In genomic region chr2:74704999-74705466, GRCm38 (mm10) we compare ENCODE assay signal across 8 mouse cellular contexts. TPM values are rescaled to one million over a fixed set of nuclear protein-coding genes. Genes with fewer than 3 reads are reported as not detected.
DNase-seq lines count a peak whose midpoint lies in the region; ATAC-seq and TF ChIP-seq lines count a peak whose summit lies in the region.

No protein-coding gene starts in this region.

- peak overlapping the region; percentile 23; the same call in 1 of the 2 replicates for H3K4me3 ChIP-seq in liver, adult 2 months (ENCODE audit: insufficient read depth, low read depth, low read length)
- peak overlapping the region; percentile 36 for H3K4me3 ChIP-seq in embryonic facial prominence, embryonic 12.5 days
- H3K4me3 ChIP-seq in intestine, embryonic 15.5 days (replicated peaks): peak overlapping the region; percentile 63
- H3K4me3 ChIP-seq in midbrain, embryonic 14.5 days (replicated peaks; ENCODE audit: low read depth, low read length): peak overlapping the region; percentile 24

- H3K9ac ChIP-seq in liver, adult 2 months (ENCODE audit: low read depth, low read length): no peak overlapping the region
- peak overlapping the region; percentile 45; the same call in 1 of the 2 replicates for H3K9ac ChIP-seq in embryonic facial prominence, embryonic 12.5 days
- peak overlapping the region; percentile 58 for H3K9ac ChIP-seq in intestine, embryonic 15.5 days
- H3K9ac ChIP-seq in midbrain, embryonic 14.5 days (replicated peaks; ENCODE audit: low read length): no peak overlapping the region

- no peaks in the 10 kb centered on the region for H3K9me3 ChIP-seq in embryonic facial prominence, embryonic 12.5 days
- H3K9me3 ChIP-seq in intestine, embryonic 15.5 days: no peaks in the 10 kb centered on the region
- no peaks in the 10 kb centered on the region for H3K9me3 ChIP-seq in midbrain, embryonic 14.5 days (ENCODE audit: control insufficient read depth, low read length)

- no peak for DNase-seq in liver, adult 2 months (ENCODE audit: extremely low read depth, low read depth, low spot score)
- no peak for DNase-seq in liver
- no peak for DNase-seq in midbrain, embryonic 14.5 days
- no peak for DNase-seq in gastrocnemius, adult 18-20 months (ENCODE audit: low spot score)
- no peak for DNase-seq in right cerebral cortex, postnatal 25 days
- no peak for DNase-seq in urinary bladder, adult 2 months (ENCODE audit: low spot score)

- H3K4me2 ChIP-seq in embryonic facial prominence, embryonic 12.5 days (replicated peaks): peak overlapping the region; percentile 58
- H3K4me2 ChIP-seq in intestine, embryonic 15.5 days (replicated peaks): peak overlapping the region; percentile 88
- peak overlapping the region; percentile 51 for H3K4me2 ChIP-seq in midbrain, embryonic 14.5 days (ENCODE audit: low read length)

- no peak overlapping the region for H3K27ac ChIP-seq in liver, adult 2 months (replicated peaks; ENCODE audit: insufficient read depth, low read depth, low read length)
- no peak overlapping the region for H3K27ac ChIP-seq in embryonic facial prominence, embryonic 12.5 days
- peak overlapping the region; percentile 86 for H3K27ac ChIP-seq in intestine, embryonic 15.5 days
- H3K27ac ChIP-seq in midbrain, embryonic 14.5 days (replicated peaks; ENCODE audit: low read depth, low read length): no peak overlapping the region

- no peaks in the 10 kb centered on the region for H3K36me3 ChIP-seq in liver, adult 2 months (ENCODE audit: control insufficient read depth, insufficient read depth, low read length)
- H3K36me3 ChIP-seq in embryonic facial prominence, embryonic 12.5 days: no peaks in the 10 kb centered on the region
- H3K36me3 ChIP-seq in intestine, embryonic 15.5 days: no peaks in the 10 kb centered on the region
- no peaks in the 10 kb centered on the region for H3K36me3 ChIP-seq in midbrain, embryonic 14.5 days (ENCODE audit: control insufficient read depth, insufficient read depth, low read length)

- no peak for ATAC-seq in embryonic facial prominence, embryonic 12.5 days (ENCODE audit: insufficient number of reproducible peaks, insufficient read depth, low FRiP score, low TSS enrichment)
- peak; percentile 39; the same call in 1 of the 2 replicates for ATAC-seq in intestine, embryonic 15.5 days
- ATAC-seq in midbrain, embryonic 14.5 days (ENCODE audit: low FRiP score, low TSS enrichment): no peak

- no peak for TF ChIP-seq POLR2A in liver, adult 2 months (IDR thresholded peaks at IDR 0.05; ENCODE audit: extremely low read depth, insufficient read depth, low read length)

- WGBS in liver, adult 2 months: 3% methylated on average over 66 of the region's 66 CpGs
- WGBS in embryonic facial prominence, embryonic 12.5 days: under 1% methylated on average over 43 of the region's 66 CpGs
- WGBS in intestine, embryonic 15.5 days: under 1% methylated on average over 49 of the region's 66 CpGs
- WGBS in midbrain, embryonic 14.5 days: under 1% methylated on average over 62 of the region's 66 CpGs

- H3K27me3 ChIP-seq in liver, adult 2 months (ENCODE audit: control insufficient read depth, insufficient read depth, low read length): peaks cover 45% of the 10 kb centered on the region
- peaks cover 91% of the 10 kb centered on the region for H3K27me3 ChIP-seq in embryonic facial prominence, embryonic 12.5 days
- peaks cover 78% of the 10 kb centered on the region for H3K27me3 ChIP-seq in intestine, embryonic 15.5 days (replicated peaks)
- H3K27me3 ChIP-seq in midbrain, embryonic 14.5 days (ENCODE audit: control insufficient read depth, insufficient read depth, low read length): peaks cover 94% of the 10 kb centered on the region

- TF ChIP-seq CTCF in liver, adult 2 months (IDR thresholded peaks at IDR 0.05; ENCODE audit: low read depth, low read length): no peak

- H3K79me2 ChIP-seq in liver, adult 2 months (ENCODE audit: control insufficient read depth, insufficient read depth, low read length): no peaks in the 10 kb centered on the region

- H3K4me1 ChIP-seq in liver, adult 2 months (ENCODE audit: control insufficient read depth, insufficient read depth, low read length): no peaks in the 10 kb centered on the region
- H3K4me1 ChIP-seq in embryonic facial prominence, embryonic 12.5 days: 0 out of 2 replicates have a peak, but pooled peaks cover 3% of the 10 kb centered on the region
- peaks cover 9% of the 10 kb centered on the region for H3K4me1 ChIP-seq in intestine, embryonic 15.5 days (replicated peaks)
- no peaks in the 10 kb centered on the region for H3K4me1 ChIP-seq in midbrain, embryonic 14.5 days (ENCODE audit: control insufficient read depth, insufficient read depth, low read length)

RNA-seq across cellular contexts. Expression of gene Hoxd8, which starts 0.6 kb away (rescaled TPM):
- total RNA-seq in liver, adult 2 months (2014; rRNA removed): 0.07 TPM in 1 of 2 replicates, not detected in the other
- polyA plus RNA-seq in liver, adult 2 months (2012; rRNA removed): 0.06 TPM in 1 of 2 replicates, not detected in the other
- 1.6 and 2.6 TPM in 2 replicates for polyA plus RNA-seq in embryonic facial prominence, embryonic 12.5 days (2016; fragmentation: Nextera tagmentation; extraction: Ambion mirVana)
- polyA plus RNA-seq in intestine, embryonic 15.5 days (2015; fragmentation: Nextera tagmentation; extraction: Ambion mirVana): 4.2 and 5.1 TPM in 2 replicates
- polyA plus RNA-seq in midbrain, embryonic 14.5 days (2014; fragmentation: Nextera tagmentation; extraction: Ambion mirVana): not detected in 2 replicates
- total RNA-seq in gastrocnemius, adult 18-20 months (2021): 10 to 100 TPM; 32.2 to 40.3 TPM
- polyA plus RNA-seq in urinary bladder, adult 2 months (2012; rRNA removed): 19.5 and 23.1 TPM in 2 replicates

RNA-seq across cellular contexts. Expression of gene Hoxd3, which starts 6.7 kb away (rescaled TPM):
- total RNA-seq in liver, adult 2 months (2014; rRNA removed): not detected in 2 replicates
- not detected in 2 replicates for polyA plus RNA-seq in liver, adult 2 months (2012; rRNA removed)
- polyA plus RNA-seq in embryonic facial prominence, embryonic 12.5 days (2016; fragmentation: Nextera tagmentation; extraction: Ambion mirVana): 1.5 and 2.4 TPM in 2 replicates
- 18.8 and 19.2 TPM in 2 replicates for polyA plus RNA-seq in intestine, embryonic 15.5 days (2015; fragmentation: Nextera tagmentation; extraction: Ambion mirVana)
- polyA plus RNA-seq in midbrain, embryonic 14.5 days (2014; fragmentation: Nextera tagmentation; extraction: Ambion mirVana): not detected in 2 replicates
- total RNA-seq in gastrocnemius, adult 18-20 months (2021): not detected
- 2.6 and 2.7 TPM in 2 replicates for polyA plus RNA-seq in urinary bladder, adult 2 months (2012; rRNA removed)

RNA-seq across cellular contexts. Expression of gene Hoxd4, which starts 6.7 kb away (rescaled TPM):
- 0.09 and 0.13 TPM in 2 replicates for total RNA-seq in liver, adult 2 months (2014; rRNA removed)
- polyA plus RNA-seq in liver, adult 2 months (2012; rRNA removed): 0.05 TPM in 1 of 2 replicates, not detected in the other
- polyA plus RNA-seq in embryonic facial prominence, embryonic 12.5 days (2016; fragmentation: Nextera tagmentation; extraction: Ambion mirVana): 0.14 and 0.25 TPM in 2 replicates
- polyA plus RNA-seq in intestine, embryonic 15.5 days (2015; fragmentation: Nextera tagmentation; extraction: Ambion mirVana): 1.2 and 1.6 TPM in 2 replicates
- not detected in 2 replicates for polyA plus RNA-seq in midbrain, embryonic 14.5 days (2014; fragmentation: Nextera tagmentation; extraction: Ambion mirVana)
- total RNA-seq in gastrocnemius, adult 18-20 months (2021): 1 to 10 TPM; 1.0 to 1.3 TPM
- 39.2 and 61.2 TPM in 2 replicates for polyA plus RNA-seq in urinary bladder, adult 2 months (2012; rRNA removed)

RNA-seq across cellular contexts. Expression of gene Hoxd9, which starts 7.5 kb away (rescaled TPM):
- total RNA-seq in liver, adult 2 months (2014; rRNA removed): not detected in 2 replicates
- polyA plus RNA-seq in liver, adult 2 months (2012; rRNA removed): not detected in 2 replicates
- polyA plus RNA-seq in embryonic facial prominence, embryonic 12.5 days (2016; fragmentation: Nextera tagmentation; extraction: Ambion mirVana): 0.37 and 0.72 TPM in 2 replicates
- polyA plus RNA-seq in intestine, embryonic 15.5 days (2015; fragmentation: Nextera tagmentation; extraction: Ambion mirVana): 4.4 and 5.9 TPM in 2 replicates
- not detected in 2 replicates for polyA plus RNA-seq in midbrain, embryonic 14.5 days (2014; fragmentation: Nextera tagmentation; extraction: Ambion mirVana)
- 10 to 100 TPM; 17.0 to 18.1 TPM for total RNA-seq in gastrocnemius, adult 18-20 months (2021)
- polyA plus RNA-seq in urinary bladder, adult 2 months (2012; rRNA removed): 9.1 and 12.2 TPM in 2 replicates

RNA-seq across cellular contexts. Expression of gene Hoxd10, which starts 13.3 kb away (rescaled TPM):
- not detected in 2 replicates for total RNA-seq in liver, adult 2 months (2014; rRNA removed)
- not detected in 2 replicates for polyA plus RNA-seq in liver, adult 2 months (2012; rRNA removed)
- not detected in 2 replicates for polyA plus RNA-seq in embryonic facial prominence, embryonic 12.5 days (2016; fragmentation: Nextera tagmentation; extraction: Ambion mirVana)
- 4.8 and 7.9 TPM in 2 replicates for polyA plus RNA-seq in intestine, embryonic 15.5 days (2015; fragmentation: Nextera tagmentation; extraction: Ambion mirVana)
- not detected in 2 replicates for polyA plus RNA-seq in midbrain, embryonic 14.5 days (2014; fragmentation: Nextera tagmentation; extraction: Ambion mirVana)
- total RNA-seq in gastrocnemius, adult 18-20 months (2021): 1 to 10 TPM; 5.0 to 6.1 TPM
- polyA plus RNA-seq in urinary bladder, adult 2 months (2012; rRNA removed): 13.5 and 14.9 TPM in 2 replicates

Comparison
In these comparisons a context has a peak if more than half of its experiments do, and no peak if none do; other contexts are left out.
1. H3K9ac ChIP-seq: peak in embryonic facial prominence, embryonic 12.5 days (single experiment) and intestine, embryonic 15.5 days (single experiment); none in liver, adult 2 months (single experiment) and midbrain, embryonic 14.5 days (single experiment).
2. RNA of gene Hoxd4, which starts 6.7 kb away (polyA plus RNA-seq): 39.2 to 61.2 TPM in urinary bladder, adult 2 months; 1.2 to 1.6 TPM in intestine, embryonic 15.5 days, 0.14 to 0.25 TPM in embryonic facial prominence, embryonic 12.5 days, 0.05 TPM in liver, adult 2 months and not detected in midbrain, embryonic 14.5 days; every median in the first group is over 10 times any median in the second.
3. Peak in every context shown above with its lines, with median percentiles within 50 percentile points of each other: H3K4me3 ChIP-seq and H3K4me2 ChIP-seq.